Mouse (Mus musculus) heart, postnatal 0 days (tissue): ENCODE measurements around the gene Pole.

ENCODE experiments used
- CTCF ChIP-seq: IDR thresholded peaks from 2 replicates; pipeline ENCODE4 v1.5.1; 2016; ENCODE audit warnings: antibody characterized with exemption, control low read depth, low read depth
- EP300 ChIP-seq: IDR thresholded peaks from 2 replicates; pipeline ENCODE4 v1.6.1; 2016; ENCODE audit warnings: antibody characterized with exemption, low read depth

DNA sequence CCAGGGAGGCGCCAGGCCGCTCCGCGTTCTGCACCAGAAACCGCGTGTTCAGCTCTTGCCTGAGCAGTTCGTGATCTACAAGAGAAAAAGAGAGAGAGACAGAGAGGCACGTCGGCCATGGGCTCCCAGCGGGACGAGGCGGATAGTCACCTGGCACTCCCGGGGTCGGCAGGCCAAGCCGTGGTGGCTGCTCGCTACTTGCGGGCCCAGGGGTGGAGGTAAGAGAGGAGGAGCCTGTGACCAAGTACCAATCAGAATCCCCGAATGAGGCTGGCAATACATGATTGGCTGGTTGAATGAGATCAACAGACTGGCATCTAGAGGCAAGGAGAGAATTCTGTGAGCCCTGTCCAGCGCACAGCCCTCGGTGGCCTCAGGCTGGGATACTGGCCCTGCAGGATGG is 92.1 kb downstream of the Pole start:
- no peak for TF ChIP-seq CTCF
- no peak for TF ChIP-seq EP300
